Mouse (Mus musculus): ENCODE measurements around the gene Vps33a. TPM values are rescaled to one million over a fixed set of nuclear protein-coding genes. Genes with fewer than 3 reads are reported as not detected.
"Not testable (repeated sequence)": the region's sequence is repeated elsewhere in the genome, so short reads cannot be mapped to it uniquely, and the experiment has no call there.

The Vps33a gene
- total RNA-seq, 2 experiments from 2014 or later: 27.4 to 31.8 TPM

- DNase-seq: no peak
Measured at GRCm38 (mm10) chr5:123524393-123524750, 48.5 kb downstream of the Vps33a start.

GRCm38 (mm10) chr5:123523692-123524392, 49.0 kb downstream of the Vps33a start, which contains the start of gene Diablo:
TSS of gene Diablo (minus strand) at chr5:123524176.
- DNase-seq: peak; percentile 99

- DNase-seq: no peak
Measured at GRCm38 (mm10) chr5:123522166-123522565, 50.7 kb downstream of the Vps33a start.

GRCm38 (mm10) chr5:123521621-123522020, 51.2 kb downstream of the Vps33a start:
- no peak for DNase-seq

GRCm38 (mm10) chr5:123520666-123521065, 52.2 kb downstream of the Vps33a start:
- no peak for DNase-seq

- no peak for DNase-seq
Measured at GRCm38 (mm10) chr5:123514871-123515270, 58.0 kb downstream of the Vps33a start.

GRCm38 (mm10) chr5:123512102-123512501, 60.7 kb downstream of the Vps33a start:
- no peak for DNase-seq

GRCm38 (mm10) chr5:123511426-123511825, 61.4 kb downstream of the Vps33a start:
- DNase-seq: not testable (repeated sequence)

GRCm38 (mm10) chr5:123510160-123510559, 62.7 kb downstream of the Vps33a start, which contains the start of gene B3gnt4:
TSS of gene B3gnt4 (plus strand) at chr5:123510460.
- no peak for DNase-seq

- no peak for DNase-seq
Measured at GRCm38 (mm10) chr5:123508921-123509320, 63.9 kb downstream of the Vps33a start.

- DNase-seq: peak; percentile 79 to 83
Measured at GRCm38 (mm10) chr5:123507936-123508723, 64.7 kb downstream of the Vps33a start.

GRCm38 (mm10) chr5:123501973-123502372, 70.9 kb downstream of the Vps33a start:
- no peak for DNase-seq

- DNase-seq: peak; percentile 26 to 30
Measured at GRCm38 (mm10) chr5:123499717-123500116, 73.1 kb downstream of the Vps33a start.

- DNase-seq: peak; percentile 57 to 80
Measured at GRCm38 (mm10) chr5:123489935-123490334, 82.9 kb downstream of the Vps33a start.

GRCm38 (mm10) chr5:123489112-123489785, 83.6 kb downstream of the Vps33a start, which contains the start of the genes Lrrc43 and Il31:
TSS of gene Lrrc43 (plus strand) at chr5:123489305.
TSS of gene Il31 (minus strand) at chr5:123489489.
- no peak for DNase-seq

- DNase-seq: no peak
Measured at GRCm38 (mm10) chr5:123487659-123488395, 85.0 kb downstream of the Vps33a start.

Small RNA genes lying within 50 kb of the gene (microRNA-seq; reads per million reads assigned to microRNA genes)
- 3.4 to 4.9 reads per million in 2 experiments for gene Mir7647

Other genes starting within 250 kb of the Vps33a start
- 1 to 10 TPM; 8.0 to 8.2 TPM for gene Bcl7a, start 229.2 kb downstream of the Vps33a start, total RNA-seq (2021)
- gene Mlxip, start 178.2 kb downstream of the Vps33a start, total RNA-seq (2021): 10 to 100 TPM; 26.5 to 29.0 TPM
- not detected for gene Lrrc43, start 83.7 kb downstream of the Vps33a start, total RNA-seq (2021)
- not detected for gene Il31, start 83.5 kb downstream of the Vps33a start, total RNA-seq (2021)
- not detected for gene B3gnt4, start 62.6 kb downstream of the Vps33a start, total RNA-seq (2021)
- gene Diablo, start 48.9 kb downstream of the Vps33a start, total RNA-seq (2021): 10 to 100 TPM; 68.8 to 70.1 TPM
- gene Gm49027, start 47.5 kb downstream of the Vps33a start, total RNA-seq (2021): under 1 TPM in 1 of 2 experiments, not detected in 1; 0.41 TPM
- gene Clip1, start 111.6 kb upstream of the Vps33a start, total RNA-seq (2021): 100 to 1,000 TPM; 173 to 179 TPM
- gene Zcchc8, start 148.1 kb upstream of the Vps33a start, total RNA-seq (2021): 10 to 100 TPM; 17.3 to 22.0 TPM
- gene Rsrc2, start 176.4 kb upstream of the Vps33a start, total RNA-seq (2021): 10 to 100 TPM; 35.7 to 39.7 TPM
- gene Kntc1, start 176.7 kb upstream of the Vps33a start, total RNA-seq (2021): under 1 TPM; 0.31 to 0.97 TPM